Mouse (Mus musculus): ENCODE measurements around the gene C3ar1.

GRCm38 (mm10) chr6:122821822-122822221 is 34.1 kb downstream of the C3ar1 start:
- TF ChIP-seq MAX (IDR thresholded peaks at IDR 0.05; ENCODE audit: low read length) (peak; percentile 59; the same call in 1 of the 2 replicates), CTCF (conservative IDR thresholded peaks at IDR 0.05 in 1 of 2, IDR thresholded peaks at IDR 0.05 in 1 of 2; ENCODE audit: low read depth in 2 of 2, low read length in 2 of 2) (no peak), POLR2A (IDR thresholded peaks at IDR 0.05; ENCODE audit: low read depth, low read length) (no peak), ETS1 (conservative IDR thresholded peaks at IDR 0.05; ENCODE audit: low read depth, low read length) (no peak), MAZ (IDR thresholded peaks at IDR 0.05; ENCODE audit: low read depth, low read length) (no peak), MEF2A (IDR thresholded peaks at IDR 0.05; ENCODE audit: borderline replicate concordance, low read depth, low read length) (0 out of 2 replicates have a peak, but pooled peaks have one; percentile 15), NRF1 (IDR thresholded peaks at IDR 0.05; ENCODE audit: low read depth, low read length) (no peak), SIN3A (IDR thresholded peaks at IDR 0.05; ENCODE audit: low read length) (0 out of 2 replicates have a peak, but pooled peaks have one; percentile 43), USF1 (IDR thresholded peaks at IDR 0.05; ENCODE audit: low read depth, low read length) (no peak), MAFK (IDR thresholded peaks at IDR 0.05; ENCODE audit: insufficient replicate concordance, low read length) (no peak), ZMIZ1 (IDR thresholded peaks at IDR 0.05; ENCODE audit: low read depth, low read length) (no peak), RAD21 (IDR thresholded peaks at IDR 0.05; ENCODE audit: low read depth, low read length) (no peak)

Measured in CH12.LX (cell line).